35 mouse cellular contexts compared by ENCODE assay signal in the genomic region with DNA sequence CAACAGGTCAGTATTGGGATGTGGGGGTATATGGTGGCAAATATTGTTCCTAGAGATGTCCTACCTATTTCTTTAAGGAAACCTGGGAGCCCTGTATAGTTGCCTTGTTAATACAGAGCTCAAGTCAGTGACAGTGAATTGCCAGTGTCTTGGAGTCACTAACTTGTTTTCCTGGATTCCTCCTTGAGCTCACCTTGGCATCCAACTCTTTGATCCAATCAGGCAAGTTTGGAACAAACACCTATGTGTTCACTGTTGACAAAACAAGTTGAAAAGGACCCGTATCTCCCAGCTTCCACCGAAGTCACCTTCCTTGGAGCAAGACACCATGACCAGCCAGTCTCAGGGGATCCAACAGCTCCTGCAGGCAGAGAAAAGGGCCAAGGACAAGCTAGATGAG. TPM values are rescaled to one million over a fixed set of nuclear protein-coding genes. Genes with fewer than 3 reads are reported as not detected.
"Had no signal": no experiment of that assay in that cellular context is flagged by ENCODE, and none has a peak within 500 bp of the region (broad histone marks: within the 10 kb centered on the region; RNA-seq: fewer than 3 reads in every experiment).

A gene (plus strand): TSS at position 301 of the 400 bp plus-strand sequence.

- H3K9ac ChIP-seq: heart, embryonic 12.5 days; hindbrain, embryonic 12.5 days; hindbrain, embryonic 14.5 days; intestine, embryonic 15.5 days; liver, embryonic 13.5 days; liver, embryonic 15.5 days had no signal

- H3K4me3 ChIP-seq: gastrocnemius, adult 2 months; heart, embryonic 10.5 days; heart, embryonic 12.5 days; hindbrain, embryonic 10.5 days; hindbrain, embryonic 12.5 days; intestine, embryonic 15.5 days; layer of hippocampus, adult 2 months; left cerebral cortex, adult 2 months; liver, embryonic 13.5 days; liver, embryonic 15.5 days had no signal

- H3K9me3 ChIP-seq: heart, embryonic 10.5 days; heart, embryonic 12.5 days; hindbrain, embryonic 10.5 days; hindbrain, embryonic 12.5 days; intestine, embryonic 15.5 days; liver, embryonic 13.5 days; liver, embryonic 15.5 days had no signal

- DNase-seq: gastrocnemius, adult 2 months; gastrocnemius, postnatal 10 days; gastrocnemius, postnatal 25 days; heart, adult 18-20 months; heart, postnatal 10 days; heart, postnatal 4 days; kidney, postnatal 25 days; kidney, postnatal 4 days; liver; liver, embryonic 13.5 days had no signal

- H3K4me1 ChIP-seq: heart, embryonic 10.5 days; heart, embryonic 12.5 days; hindbrain, embryonic 10.5 days; hindbrain, embryonic 12.5 days; intestine, embryonic 15.5 days; liver, embryonic 13.5 days; liver, embryonic 15.5 days had no signal

- ATAC-seq: forebrain, embryonic 16.5 days; hindbrain, embryonic 16.5 days; inflammation-experienced regulatory T-cells, adult 6 months; intestine, embryonic 15.5 days; intestine, postnatal 0 days had no signal

- H3K4me2 ChIP-seq: heart, embryonic 12.5 days; hindbrain, embryonic 12.5 days; hindbrain, embryonic 14.5 days; intestine, embryonic 15.5 days; liver, embryonic 11.5 days; liver, embryonic 13.5 days; liver, embryonic 15.5 days had no signal

- H3K36me3 ChIP-seq: heart, embryonic 10.5 days; heart, embryonic 12.5 days; hindbrain, embryonic 10.5 days; hindbrain, embryonic 12.5 days; intestine, embryonic 15.5 days; liver, embryonic 13.5 days; liver, embryonic 15.5 days had no signal

- H3K27me3 ChIP-seq: heart, embryonic 12.5 days; hindbrain, embryonic 12.5 days; intestine, embryonic 15.5 days; liver, embryonic 13.5 days; liver, embryonic 15.5 days had no signal

- H3K27ac ChIP-seq: gastrocnemius, adult 2 months; heart, embryonic 10.5 days; hindbrain, embryonic 10.5 days; hindbrain, embryonic 12.5 days; hindbrain, embryonic 14.5 days; intestine, embryonic 15.5 days; layer of hippocampus, adult 2 months; left cerebral cortex, adult 2 months; liver, embryonic 13.5 days; liver, embryonic 15.5 days had no signal

RNA-seq across cellular contexts. Expression of the gene that starts here (rescaled TPM):
- total RNA-seq: gastrocnemius, adult 2 months; gastrocnemius, postnatal 10 days; gastrocnemius, postnatal 25 days; gastrocnemius, postnatal 4 days; granulocyte monocyte progenitor cell, adult 5-6 weeks; heart, adult 18-20 months; heart, adult 8-10 months; heart, postnatal 10 days; heart, postnatal 25 days; heart, postnatal 4 days; layer of hippocampus, adult 2 months; layer of hippocampus, postnatal 10 days; layer of hippocampus, postnatal 25 days; left cerebral cortex, adult 2 months; left cerebral cortex, postnatal 14 days; left cerebral cortex, postnatal 36 days had no signal
- polyA plus RNA-seq: forebrain, embryonic 16.5 days; frontal cortex, adult 2 months; heart, embryonic 10.5 days; heart, embryonic 12.5 days; heart, embryonic 14.5 days; heart, embryonic 16.5 days; hindbrain, embryonic 10.5 days; hindbrain, embryonic 12.5 days; hindbrain, embryonic 14.5 days; hindbrain, embryonic 16.5 days; intestine, embryonic 15.5 days; intestine, postnatal 0 days; liver, embryonic 11.5 days; liver, embryonic 13.5 days; liver, embryonic 15.5 days had no signal
